Mouse (Mus musculus): ENCODE results near the gene Slc25a1. TPM values are rescaled to one million over a fixed set of nuclear protein-coding genes. Genes with fewer than 3 reads are reported as not detected.

Slc25a1 gene
- polyA plus RNA-seq (2012; rRNA removed), result 223 and 245 TPM in 2 replicates

GRCm38 (mm10) chr16:17928087-17928580 is at the start of gene Slc25a1:
TSS of gene Slc25a1 (minus strand) at chr16:17928219.

GRCm38 (mm10) chr16:17914307-17915249 is 13.4 kb downstream of the Slc25a1 start, which contains the start of gene Gsc2:
TSS of gene Gsc2 (minus strand) at chr16:17915059.

GRCm38 (mm10) chr16:17911052-17911595 is 16.9 kb downstream of the Slc25a1 start, which contains the start of gene Ess2:
TSS of gene Ess2 (minus strand) at chr16:17911348.

GRCm38 (mm10) chr16:17898462-17898861 is 29.6 kb downstream of the Slc25a1 start, which contains the start of the genes Dgcr2 and Tssk2:
TSS of gene Dgcr2 (minus strand) at chr16:17898562.
TSS of gene Tssk2 (plus strand) at chr16:17898637.

GRCm38 (mm10) chr16:17893923-17894322 is 34.1 kb downstream of the Slc25a1 start, which contains the start of gene Tssk1:
TSS of gene Tssk1 (plus strand) at chr16:17894223.

GRCm38 (mm10) chr16:17891567-17891959 is 36.5 kb downstream of the Slc25a1 start, which contains the start of gene Gm20518:
TSS of gene Gm20518 (minus strand) at chr16:17891671.

Other genes with a start within 250 kb of the Slc25a1 start
- gene Med15, start 195.3 kb downstream of the Slc25a1 start, polyA plus RNA-seq (2012; rRNA removed), result 112 and 197 TPM in 2 replicates
- 148 and 167 TPM in 2 replicates for gene Klhl22, start 168.6 kb downstream of the Slc25a1 start, polyA plus RNA-seq (2012; rRNA removed)
- 189 and 286 TPM in 2 replicates for gene Scarf2, start 130.9 kb downstream of the Slc25a1 start, polyA plus RNA-seq (2012; rRNA removed)
- gene B830017H08Rik, start 95.1 kb downstream of the Slc25a1 start, polyA plus RNA-seq (2012; rRNA removed), result 1.6 and 2.9 TPM in 2 replicates
- 7.8 and 10.4 TPM in 2 replicates for gene Car15, start 89.9 kb downstream of the Slc25a1 start, polyA plus RNA-seq (2012; rRNA removed)
- 1.9 and 2.4 TPM in 2 replicates for gene Gm20518, start 36.5 kb downstream of the Slc25a1 start, polyA plus RNA-seq (2012; rRNA removed)
- gene Tssk1, start 34.0 kb downstream of the Slc25a1 start, polyA plus RNA-seq (2012; rRNA removed), result 0.12 TPM in 1 of 2 replicates, not detected in the other
- 236 and 311 TPM in 2 replicates for gene Dgcr2, start 29.7 kb downstream of the Slc25a1 start, polyA plus RNA-seq (2012; rRNA removed)
- gene Tssk2, start 29.6 kb downstream of the Slc25a1 start, polyA plus RNA-seq (2012; rRNA removed), result not detected in 2 replicates
- gene Ess2, start 16.9 kb downstream of the Slc25a1 start, polyA plus RNA-seq (2012; rRNA removed), result 26.4 and 34.9 TPM in 2 replicates
- gene Gsc2, start 13.2 kb downstream of the Slc25a1 start, polyA plus RNA-seq (2012; rRNA removed), result 0.32 TPM in 1 of 2 replicates, not detected in the other
- not detected in 2 replicates for gene Vpreb2, start 52.2 kb upstream of the Slc25a1 start, polyA plus RNA-seq (2012; rRNA removed)
- gene Dgcr6, start 124.6 kb upstream of the Slc25a1 start, polyA plus RNA-seq (2012; rRNA removed), result 118 and 150 TPM in 2 replicates
- gene Prodh, start 162.0 kb upstream of the Slc25a1 start, polyA plus RNA-seq (2012; rRNA removed), result 32.9 and 50.5 TPM in 2 replicates
- 8.3 and 8.8 TPM in 2 replicates for gene Rtn4r, start 199.4 kb upstream of the Slc25a1 start, polyA plus RNA-seq (2012; rRNA removed)